Comparison of ENCODE assay signal across 21 mouse cellular contexts in genomic region chr3:130236129-130236528, GRCm38 (mm10).
"Had no signal": no experiment of that assay in that cellular context is flagged by ENCODE, and none has a peak within 500 bp of the region (broad histone marks: within the 10 kb centered on the region; RNA-seq: fewer than 3 reads in every experiment).

No protein-coding gene starts in this region.

- H3K4me3 ChIP-seq: left cerebral cortex, adult 2 months; limb, embryonic 13.5 days; liver, embryonic 12.5 days; liver, embryonic 15.5 days; lung, embryonic 15.5 days; megakaryocyte, embryonic 14.5 days; midbrain, embryonic 12.5 days; myocyte; neural tube, embryonic 13.5 days had no signal

- H3K36me3 ChIP-seq: limb, embryonic 13.5 days; liver, embryonic 12.5 days; liver, embryonic 15.5 days; lung, embryonic 15.5 days; midbrain, embryonic 12.5 days; neural tube, embryonic 13.5 days had no signal

- H3K9me3 ChIP-seq: limb, embryonic 13.5 days; liver, embryonic 12.5 days; liver, embryonic 15.5 days; lung, embryonic 15.5 days; midbrain, embryonic 12.5 days; neural tube, embryonic 13.5 days had no signal

- H3K4me1 ChIP-seq: liver, embryonic 12.5 days; liver, embryonic 15.5 days; lung, embryonic 15.5 days; megakaryocyte, embryonic 14.5 days; midbrain, embryonic 12.5 days; neural tube, embryonic 13.5 days had no signal

- H3K27ac ChIP-seq: left cerebral cortex, adult 2 months; limb, embryonic 13.5 days; liver, embryonic 12.5 days; liver, embryonic 15.5 days; lung, embryonic 15.5 days; midbrain, embryonic 12.5 days; neural tube, embryonic 13.5 days; stomach, postnatal 0 days had no signal

- H3K27me3 ChIP-seq: limb, embryonic 13.5 days; liver, embryonic 12.5 days; liver, embryonic 15.5 days; lung, embryonic 15.5 days; megakaryocyte, embryonic 14.5 days; midbrain, embryonic 12.5 days; neural tube, embryonic 13.5 days had no signal

- DNase-seq: kidney, adult 18-20 months; kidney, adult 9 months; kidney, postnatal 36 days; layer of hippocampus, postnatal 36 days; liver; lung, adult 18-20 months; lung, postnatal 10 days; lung, postnatal 36 days; thymus, adult 2 months; thymus, postnatal 14 days; thymus, postnatal 4 days had no signal
